ENCODE assay signal across 26 mouse cellular contexts in genomic region chr4:137244883-137245282, GRCm38 (mm10). TPM values are rescaled to one million over a fixed set of nuclear protein-coding genes. Genes with fewer than 3 reads are reported as not detected.
DNase-seq lines count a peak whose midpoint lies in the region; ATAC-seq and TF ChIP-seq lines count a peak whose summit lies in the region.
"Had no signal": no experiment of that assay in that cellular context is flagged by ENCODE, and none has a peak within 500 bp of the region (broad histone marks: within the 10 kb centered on the region; RNA-seq: fewer than 3 reads in every experiment).

No protein-coding gene starts in this region.

- no peaks in the 10 kb centered on the region for H3K36me3 ChIP-seq in limb, embryonic 13.5 days
- no peaks in the 10 kb centered on the region for H3K36me3 ChIP-seq in limb, embryonic 10.5 days
- H3K36me3 ChIP-seq in lung, postnatal 0 days (ENCODE audit: insufficient read depth, low read length): no peaks in the 10 kb centered on the region
- H3K36me3 ChIP-seq in hindbrain, embryonic 13.5 days: no peaks in the 10 kb centered on the region
- H3K36me3 ChIP-seq: embryonic facial prominence, embryonic 15.5 days; forebrain, embryonic 10.5 days; heart, embryonic 10.5 days; hindbrain, embryonic 12.5 days had no signal

- TF ChIP-seq CTCF in lung, postnatal 0 days (IDR thresholded peaks at IDR 0.05): no peak
- TF ChIP-seq CTCF in lung, adult 2 months (IDR thresholded peaks at IDR 0.05; ENCODE audit: insufficient read depth, low read length): no peak

- H3K27ac ChIP-seq in limb, embryonic 13.5 days: 0 out of 2 replicates have a peak overlapping the region, but pooled peaks have one; percentile 28
- no peak overlapping the region for H3K27ac ChIP-seq in limb, embryonic 10.5 days
- H3K27ac ChIP-seq in lung, postnatal 0 days (ENCODE audit: low read length): no peak overlapping the region
- H3K27ac ChIP-seq in hindbrain, embryonic 13.5 days: no peak overlapping the region
- H3K27ac ChIP-seq: embryonic facial prominence, embryonic 15.5 days; forebrain, embryonic 10.5 days; heart, embryonic 10.5 days; hindbrain, embryonic 12.5 days had no signal

- no peaks in the 10 kb centered on the region for H3K27me3 ChIP-seq in limb, embryonic 13.5 days
- no peaks in the 10 kb centered on the region for H3K27me3 ChIP-seq in limb, embryonic 10.5 days (ENCODE audit: low read depth, poor library complexity, severe bottlenecking)
- no peaks in the 10 kb centered on the region for H3K27me3 ChIP-seq in lung, postnatal 0 days (replicated peaks; ENCODE audit: insufficient read depth, low read length)
- 0 out of 2 replicates have a peak, but pooled peaks cover 3% of the 10 kb centered on the region for H3K27me3 ChIP-seq in hindbrain, embryonic 13.5 days
- H3K27me3 ChIP-seq: embryonic facial prominence, embryonic 15.5 days; hindbrain, embryonic 12.5 days; Patski had no signal

- H3K4me3 ChIP-seq in limb, embryonic 13.5 days: no peak overlapping the region
- H3K4me3 ChIP-seq in limb, embryonic 10.5 days: no peak overlapping the region
- no peak overlapping the region for H3K4me3 ChIP-seq in lung, postnatal 0 days (ENCODE audit: low read depth, low read length)
- H3K4me3 ChIP-seq in lung, adult 2 months (replicated peaks; ENCODE audit: extremely low read depth, low read depth, low read length): no peak overlapping the region
- H3K4me3 ChIP-seq in hindbrain, embryonic 13.5 days: no peak overlapping the region
- H3K4me3 ChIP-seq: embryonic facial prominence, embryonic 15.5 days; erythroblast, embryonic 14.5 days; forebrain, embryonic 10.5 days; heart, embryonic 10.5 days; hindbrain, embryonic 12.5 days had no signal

- DNase-seq in limb, embryonic 10.5 days (ENCODE audit: low spot score): no peak
- peak; percentile 23 for DNase-seq in lung, postnatal 0 days (ENCODE audit: low spot score)
- no peak for DNase-seq in lung, adult 2 months
- DNase-seq in adipocyte (ENCODE audit: low spot score): peak; percentile 14
- DNase-seq in lung, postnatal 36 days: peak; percentile 18
- no peak for DNase-seq in heart, adult 9 months (ENCODE audit: low spot score in 2 of 2)
- DNase-seq: adrenal gland, adult 2 months; adrenal gland, postnatal 25 days; B cell, adult 2 months; cerebellum, adult 18-20 months; cerebellum, adult 9-11 months; cerebellum, postnatal 36 days; gastrocnemius, postnatal 36 days; heart, adult 11 months; heart, postnatal 10 days; heart, postnatal 4 days had no signal

- peaks cover 5% of the 10 kb centered on the region for H3K9me3 ChIP-seq in limb, embryonic 13.5 days
- 0 out of 2 replicates have a peak, but pooled peaks cover under 1% of the 10 kb centered on the region for H3K9me3 ChIP-seq in limb, embryonic 10.5 days (replicated peaks)
- H3K9me3 ChIP-seq in lung, postnatal 0 days (ENCODE audit: low read length): peaks cover 5% of the 10 kb centered on the region; the same call in 1 of the 2 replicates
- H3K9me3 ChIP-seq in hindbrain, embryonic 13.5 days: peaks cover 12% of the 10 kb centered on the region; the same call in 1 of the 2 replicates

- TF ChIP-seq EP300 in lung, postnatal 0 days (IDR thresholded peaks at IDR 0.05): no peak

- no peak for ATAC-seq in limb, embryonic 13.5 days (ENCODE audit: low FRiP score, low read depth)
- no peak for ATAC-seq in lung, postnatal 0 days
- no peak for ATAC-seq in hindbrain, embryonic 13.5 days (ENCODE audit: low FRiP score)
- ATAC-seq: activated CD4-positive, CD25-positive, alpha-beta regulatory T cell, adult 4 months; forebrain, embryonic 14.5 days; Patski had no signal

- no peak overlapping the region for H3K4me2 ChIP-seq in limb, embryonic 13.5 days (replicated peaks)
- no peak overlapping the region for H3K4me2 ChIP-seq in lung, postnatal 0 days (replicated peaks; ENCODE audit: low read depth, low read length)
- H3K4me2 ChIP-seq in hindbrain, embryonic 13.5 days: no peak overlapping the region
- H3K4me2 ChIP-seq: embryonic facial prominence, embryonic 15.5 days; hindbrain, embryonic 12.5 days had no signal

- TF ChIP-seq POLR2A in lung, adult 2 months (IDR thresholded peaks at IDR 0.05; ENCODE audit: borderline replicate concordance, extremely low read depth, low read depth, low read length): no peak

- WGBS in limb, embryonic 13.5 days: 73% methylated on average over 9 of the region's 9 CpGs
- 85% methylated on average over 9 of the region's 9 CpGs for WGBS in limb, embryonic 10.5 days
- WGBS in lung, postnatal 0 days: 55% methylated on average over 9 of the region's 9 CpGs
- WGBS in lung, adult 2 months: 52% methylated on average over 9 of the region's 9 CpGs
- 72% methylated on average over 9 of the region's 9 CpGs for WGBS in hindbrain, embryonic 13.5 days

- H3K4me1 ChIP-seq in limb, embryonic 13.5 days: peaks cover 11% of the 10 kb centered on the region
- H3K4me1 ChIP-seq in limb, embryonic 10.5 days: no peaks in the 10 kb centered on the region; the same call in 1 of the 2 replicates
- H3K4me1 ChIP-seq in lung, postnatal 0 days (ENCODE audit: insufficient read depth, low read depth, low read length): no peaks in the 10 kb centered on the region
- no peaks in the 10 kb centered on the region for H3K4me1 ChIP-seq in lung, adult 2 months (ENCODE audit: control insufficient read depth, insufficient read depth, low read length)
- H3K4me1 ChIP-seq in hindbrain, embryonic 13.5 days (replicated peaks): peaks cover under 1% of the 10 kb centered on the region; the same call in 1 of the 2 replicates
- H3K4me1 ChIP-seq: embryonic facial prominence, embryonic 15.5 days had no signal

- H3K9ac ChIP-seq in limb, embryonic 13.5 days: no peak overlapping the region
- no peak overlapping the region for H3K9ac ChIP-seq in lung, postnatal 0 days (replicated peaks; ENCODE audit: low read depth)
- H3K9ac ChIP-seq in hindbrain, embryonic 13.5 days: no peak overlapping the region
- H3K9ac ChIP-seq: embryonic facial prominence, embryonic 15.5 days; hindbrain, embryonic 12.5 days had no signal

RNA-seq across cellular contexts. Expression of gene Wnt4, which starts 32.4 kb away (rescaled TPM):
- polyA plus RNA-seq in limb, embryonic 13.5 days (2015; fragmentation: Nextera tagmentation; extraction: Ambion mirVana): 5.1 and 5.3 TPM in 2 replicates
- polyA plus RNA-seq in limb, embryonic 10.5 days (2016; fragmentation: Nextera tagmentation; extraction: Ambion mirVana): 1.3 and 1.4 TPM in 2 replicates
- polyA plus RNA-seq in lung, postnatal 0 days (2015; fragmentation: Nextera tagmentation; extraction: Ambion mirVana): 2.1 and 2.2 TPM in 2 replicates
- 6.1 and 11.7 TPM in 2 replicates for polyA plus RNA-seq in lung, adult 2 months (2012; rRNA removed)
- polyA plus RNA-seq in hindbrain, embryonic 13.5 days (2015; fragmentation: Nextera tagmentation; extraction: Ambion mirVana): 1.2 and 1.5 TPM in 2 replicates

Comparison
In these comparisons a context has a peak if more than half of its experiments do, and no peak if none do; other contexts are left out.
1. DNase-seq: peak in lung, postnatal 0 days (single experiment), adipocyte (single experiment) and lung, postnatal 36 days (single experiment); none in limb, embryonic 10.5 days (single experiment), lung, adult 2 months (single experiment) and heart, adult 9 months (0 of 2).